Mouse (Mus musculus): Measurements from ENCODE around the gene Sumf1. TPM values are rescaled to one million over a fixed set of nuclear protein-coding genes. Genes with fewer than 3 reads are reported as not detected.
A peak's percentile ranks its signal among the peaks of the same experiment; 100 is the strongest.

Gene Sumf1
- polyA plus RNA-seq, 1 experiment from 2014 or later: 12.2 TPM

- 79% methylated on average over 5 of the region's 5 CpGs for WGBS
- Histone ChIP-seq H3K27me3 (replicated peaks; ENCODE audit: low read depth, poor library complexity, severe bottlenecking) (no peaks in the 10 kb centered on the region), H3K9me3 (no peaks in the 10 kb centered on the region), H3K27ac (replicated peaks) (no peak overlapping the region), H3K4me1 (peaks cover 15% of the 10 kb centered on the region), H3K36me3 (replicated peaks) (peaks cover 11% of the 10 kb centered on the region), H3K4me3 (no peak overlapping the region)
- DNase-seq (ENCODE audit: low spot score): no peak
These were observed 20.4 kb downstream of the Sumf1 start for GRCm38 (mm10) chr6:108164935-108165334.

GRCm38 (mm10) chr6:108160608-108161007, 24.8 kb downstream of the Sumf1 start:
- Histone ChIP-seq H3K4me3 (no peak overlapping the region), H3K27me3 (replicated peaks; ENCODE audit: low read depth, poor library complexity, severe bottlenecking) (no peaks in the 10 kb centered on the region), H3K27ac (replicated peaks) (peak overlapping the region; percentile 52; the same call in 1 of the 2 replicates), H3K4me1 (peaks cover 22% of the 10 kb centered on the region), H3K36me3 (replicated peaks) (0 out of 2 replicates have a peak, but pooled peaks cover 4% of the 10 kb centered on the region), H3K9me3 (no peaks in the 10 kb centered on the region)
- 44% methylated on average over 2 of the region's 2 CpGs for WGBS
- DNase-seq (ENCODE audit: low spot score): peak; percentile 73

DNA sequence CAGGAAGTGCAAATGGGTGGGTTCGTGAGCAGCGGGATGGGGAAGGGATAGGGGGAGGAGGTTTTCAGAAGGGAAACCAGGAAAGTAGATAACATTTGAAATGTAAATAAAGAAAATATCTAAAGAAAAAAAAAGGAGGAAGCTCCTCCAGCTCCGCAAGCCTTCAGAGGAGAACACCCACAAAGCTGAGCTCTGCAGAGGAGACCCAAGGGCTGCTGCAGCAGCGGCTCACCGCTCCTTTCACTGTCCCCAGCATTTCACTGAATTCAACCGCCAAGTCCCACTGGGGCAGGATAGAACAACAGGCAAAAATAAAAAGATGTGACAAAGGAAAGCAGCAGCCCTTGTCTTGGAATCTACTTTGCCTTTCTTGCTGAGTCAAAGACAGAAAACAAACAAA, 28.5 kb downstream of the Sumf1 start:
- H3K9me3 ChIP-seq: no peaks in the 10 kb centered on the region
- H3K27me3 ChIP-seq (replicated peaks; ENCODE audit: low read depth, poor library complexity, severe bottlenecking): no peaks in the 10 kb centered on the region
- peaks cover 12% of the 10 kb centered on the region for H3K36me3 ChIP-seq (replicated peaks)
- no peak for DNase-seq (ENCODE audit: low spot score)
- WGBS: 60% methylated on average over 6 of the region's 6 CpGs
- H3K4me1 ChIP-seq: peaks cover 22% of the 10 kb centered on the region
- H3K4me3 ChIP-seq: no peak overlapping the region
- H3K27ac ChIP-seq (replicated peaks): no peak overlapping the region

- Histone ChIP-seq H3K36me3 (replicated peaks) (peaks cover 20% of the 10 kb centered on the region), H3K27ac (replicated peaks) (no peak overlapping the region), H3K4me1 (peaks cover 4% of the 10 kb centered on the region; the same call in 1 of the 2 replicates), H3K9me3 (no peaks in the 10 kb centered on the region), H3K27me3 (replicated peaks; ENCODE audit: low read depth, poor library complexity, severe bottlenecking) (no peaks in the 10 kb centered on the region), H3K4me3 (no peak overlapping the region)
- 85% methylated on average over 4 of the region's 4 CpGs for WGBS
- DNase-seq (ENCODE audit: low spot score): no peak
These were observed 31.1 kb downstream of the Sumf1 start for GRCm38 (mm10) chr6:108154243-108154642.

GRCm38 (mm10) chr6:108152661-108153269, 32.6 kb downstream of the Sumf1 start:
- H3K9me3 ChIP-seq: no peaks in the 10 kb centered on the region
- no peaks in the 10 kb centered on the region for H3K27me3 ChIP-seq (replicated peaks; ENCODE audit: low read depth, poor library complexity, severe bottlenecking)
- 94% methylated on average over 9 of the region's 9 CpGs for WGBS
- no peak overlapping the region for H3K4me3 ChIP-seq
- DNase-seq (ENCODE audit: low spot score): no peak
- peaks cover 20% of the 10 kb centered on the region for H3K36me3 ChIP-seq (replicated peaks)
- H3K4me1 ChIP-seq: peaks cover 4% of the 10 kb centered on the region; the same call in 1 of the 2 replicates
- no peak overlapping the region for H3K27ac ChIP-seq (replicated peaks)

DNA sequence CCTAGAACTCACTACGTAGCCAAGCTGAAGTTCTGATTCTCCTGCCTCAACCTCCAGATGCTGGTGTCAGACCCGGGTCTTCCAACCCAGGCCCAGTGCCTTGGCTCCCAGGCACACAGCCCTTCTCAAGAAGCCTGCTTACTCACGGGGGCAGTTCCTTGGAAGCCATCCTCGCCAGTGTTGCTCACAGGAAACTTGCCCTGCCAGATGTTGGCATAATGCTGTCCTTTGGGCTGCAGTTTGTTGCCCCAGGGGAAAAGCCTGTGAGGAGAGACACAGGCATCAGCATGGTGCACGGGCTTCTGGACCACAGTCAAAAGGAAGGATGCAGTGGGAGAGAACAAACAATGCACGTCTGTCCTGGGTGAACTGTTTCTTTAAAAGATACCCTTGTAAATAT, 33.3 kb downstream of the Sumf1 start:
- 68% methylated on average over 6 of the region's 6 CpGs for WGBS
- Histone ChIP-seq H3K36me3 (replicated peaks) (peaks cover 22% of the 10 kb centered on the region), H3K27me3 (replicated peaks; ENCODE audit: low read depth, poor library complexity, severe bottlenecking) (no peaks in the 10 kb centered on the region), H3K4me1 (peaks cover 2% of the 10 kb centered on the region; the same call in 1 of the 2 replicates), H3K4me3 (no peak overlapping the region), H3K27ac (replicated peaks) (no peak overlapping the region), H3K9me3 (no peaks in the 10 kb centered on the region)
- DNase-seq (ENCODE audit: low spot score): no peak

DNA sequence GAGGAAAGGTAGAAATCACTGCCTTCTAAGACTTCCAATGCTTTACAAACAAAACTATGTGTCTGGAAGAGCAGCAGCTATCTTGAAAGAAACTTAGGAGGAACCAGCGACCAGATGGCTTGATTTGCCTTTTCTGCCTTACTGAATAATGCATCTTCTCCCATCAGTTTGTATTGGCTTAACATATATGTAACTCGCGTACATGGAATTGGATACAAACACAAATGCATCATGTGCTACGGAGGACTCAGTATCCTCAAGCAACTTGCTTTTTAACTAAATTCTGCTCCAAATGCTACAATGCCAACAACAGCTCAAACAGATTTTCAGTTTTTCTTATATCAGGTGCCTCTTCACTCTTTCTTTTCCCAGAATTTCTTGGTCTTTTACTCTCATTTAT, 36.1 kb downstream of the Sumf1 start:
- H3K9me3 ChIP-seq: no peaks in the 10 kb centered on the region
- H3K4me3 ChIP-seq: no peak overlapping the region
- 94% methylated on average over 4 of the region's 4 CpGs for whole genome bisulfite sequencing
- H3K27me3 ChIP-seq (replicated peaks; ENCODE audit: low read depth, poor library complexity, severe bottlenecking): no peaks in the 10 kb centered on the region
- no peaks in the 10 kb centered on the region for H3K4me1 ChIP-seq
- peaks cover 29% of the 10 kb centered on the region for H3K36me3 ChIP-seq (replicated peaks)
- DNase-seq (ENCODE audit: low spot score): no peak
- no peak overlapping the region for H3K27ac ChIP-seq (replicated peaks)

- Histone ChIP-seq H3K4me3 (no peak overlapping the region), H3K27me3 (replicated peaks; ENCODE audit: low read depth, poor library complexity, severe bottlenecking) (no peaks in the 10 kb centered on the region), H3K27ac (replicated peaks) (no peak overlapping the region), H3K4me1 (no peaks in the 10 kb centered on the region), H3K9me3 (no peaks in the 10 kb centered on the region), H3K36me3 (replicated peaks) (peaks cover 34% of the 10 kb centered on the region)
- WGBS: 56% methylated on average over 3 of the region's 3 CpGs
- DNase-seq (ENCODE audit: low spot score): no peak
These were observed 36.9 kb downstream of the Sumf1 start for GRCm38 (mm10) chr6:108148435-108148834.

DNA sequence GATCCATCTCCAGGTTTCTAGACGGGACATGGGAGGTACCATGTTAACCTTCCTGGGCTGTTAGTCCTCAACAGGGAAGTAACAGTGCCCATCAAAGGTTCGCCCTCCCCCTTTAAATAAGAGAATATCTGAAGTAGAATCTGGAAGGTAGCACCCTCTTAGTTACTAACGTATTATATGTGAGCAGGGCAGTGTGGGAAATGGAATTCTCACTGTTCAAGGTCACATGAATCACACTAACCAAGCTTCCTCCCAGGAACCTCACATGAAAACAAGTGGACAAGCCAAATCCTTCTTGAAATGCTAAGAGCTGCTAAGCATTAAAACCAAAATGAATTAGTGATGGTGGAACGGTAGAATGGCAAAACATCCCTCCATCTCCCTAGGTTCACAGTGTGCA, 38.7 kb downstream of the Sumf1 start:
- Histone ChIP-seq H3K27ac (replicated peaks) (no peak overlapping the region), H3K9me3 (no peaks in the 10 kb centered on the region)
- 89% methylated on average over 4 of the region's 4 CpGs for WGBS

GRCm38 (mm10) chr6:108145941-108146588, 39.3 kb downstream of the Sumf1 start:
- no peak for DNase-seq (ENCODE audit: low spot score)
- H3K4me3 ChIP-seq: no peak overlapping the region
- H3K4me1 ChIP-seq: no peaks in the 10 kb centered on the region
- H3K27ac ChIP-seq (replicated peaks): no peak overlapping the region
- peaks cover 24% of the 10 kb centered on the region for H3K36me3 ChIP-seq (replicated peaks)
- H3K9me3 ChIP-seq: no peaks in the 10 kb centered on the region
- H3K27me3 ChIP-seq (replicated peaks; ENCODE audit: low read depth, poor library complexity, severe bottlenecking): no peaks in the 10 kb centered on the region
- WGBS: 82% methylated on average over 7 of the region's 7 CpGs

More for the DNA sequence above, 38.7 kb downstream of the Sumf1 start:
- no peak for DNase-seq (ENCODE audit: low spot score)
- Histone ChIP-seq H3K4me3 (no peak overlapping the region), H3K36me3 (replicated peaks) (peaks cover 24% of the 10 kb centered on the region), H3K4me1 (no peaks in the 10 kb centered on the region), H3K27me3 (replicated peaks; ENCODE audit: low read depth, poor library complexity, severe bottlenecking) (no peaks in the 10 kb centered on the region)

DNA sequence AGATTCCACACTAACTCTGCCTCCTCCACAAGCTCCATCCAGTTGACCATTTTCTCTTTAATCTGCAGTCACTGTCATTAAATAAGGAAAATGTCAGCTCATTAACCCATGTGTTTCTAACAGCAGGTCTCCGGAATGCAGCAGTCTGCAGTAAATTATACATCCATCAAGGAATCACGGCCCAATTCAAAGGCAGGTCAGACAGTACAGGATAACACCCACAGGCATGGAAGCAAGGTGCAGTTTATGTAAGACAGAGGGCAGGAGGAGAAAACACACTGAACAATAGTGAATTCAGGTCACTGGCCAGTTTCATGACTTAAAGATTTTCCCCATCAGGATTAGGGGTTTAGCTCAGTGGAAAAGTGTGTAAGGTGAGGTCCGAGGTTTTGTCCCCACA, 40.1 kb downstream of the Sumf1 start:
- DNase-seq (ENCODE audit: low spot score): no peak
- Histone ChIP-seq H3K4me3 (no peak overlapping the region), H3K4me1 (no peaks in the 10 kb centered on the region), H3K27ac (replicated peaks) (no peak overlapping the region), H3K9me3 (no peaks in the 10 kb centered on the region), H3K36me3 (replicated peaks) (peaks cover 20% of the 10 kb centered on the region), H3K27me3 (replicated peaks; ENCODE audit: low read depth, poor library complexity, severe bottlenecking) (no peaks in the 10 kb centered on the region)
- 80% methylated on average over 3 of the region's 3 CpGs for WGBS

DNA sequence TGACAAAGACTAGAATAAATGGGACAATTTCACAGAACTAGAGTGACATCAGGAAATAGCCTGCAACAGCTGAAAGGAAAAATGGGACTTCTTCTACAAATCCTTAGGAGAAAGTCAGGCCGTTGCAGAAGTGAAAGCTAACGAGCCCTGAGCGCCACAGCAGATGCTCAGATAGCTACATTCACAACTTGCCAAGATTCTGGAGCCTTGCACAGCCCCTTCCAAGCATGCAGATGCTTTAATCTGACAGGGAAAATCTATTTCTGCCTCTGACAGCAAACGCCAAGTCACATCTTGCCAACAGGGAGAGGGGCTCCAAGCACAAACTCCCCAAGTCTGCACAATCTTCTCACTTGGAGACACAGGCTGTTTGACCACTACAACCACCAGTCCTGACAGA, 42.6 kb downstream of the Sumf1 start:
- H3K27me3 ChIP-seq (replicated peaks; ENCODE audit: low read depth, poor library complexity, severe bottlenecking): no peaks in the 10 kb centered on the region
- no peak overlapping the region for H3K4me3 ChIP-seq
- 87% methylated on average over 4 of the region's 4 CpGs for WGBS
- DNase-seq (ENCODE audit: low spot score): no peak
- peaks cover 19% of the 10 kb centered on the region for H3K36me3 ChIP-seq (replicated peaks)
- no peak overlapping the region for H3K27ac ChIP-seq (replicated peaks)
- no peaks in the 10 kb centered on the region for H3K4me1 ChIP-seq
- H3K9me3 ChIP-seq: no peaks in the 10 kb centered on the region

All from embryonic facial prominence, embryonic 10.5 days (tissue).